Mouse (Mus musculus) C2C12 (cell line): ENCODE measurements around the gene Tmed2.

Experiments used
- CTCF ChIP-seq: IDR thresholded peaks from one replicate; pipeline ENCODE4 v1.5.1; 2011; ENCODE audit not compliant: control insufficient read depth, insufficient read depth, insufficient read length
- FOSL1 ChIP-seq: IDR thresholded peaks from one replicate; pipeline ENCODE4 v1.8.0; 2011; ENCODE audit warnings: mild to moderate bottlenecking, low read length; ENCODE audit not compliant: poor library complexity, insufficient read depth, severe bottlenecking
- MYOG ChIP-seq: IDR thresholded peaks from one replicate; pipeline ENCODE4 v1.6.1; 2011; ENCODE audit not compliant: control insufficient read depth, insufficient read length; ENCODE audit errors: extremely low read depth

- TF ChIP-seq CTCF (no peak), MYOG (no peak), FOSL1 (no peak)
Observed at GRCm38 (mm10) chr5:124541602-124541973, 1.1 kb downstream of the Tmed2 start.
